Mouse (Mus musculus) gastrocnemius, adult 2 months (tissue): ENCODE results near the gene Dnajb12. TPM values are rescaled to one million over a fixed set of nuclear protein-coding genes. Genes with fewer than 3 reads are reported as not detected.

Experiments
- DNase-seq: peaks from one replicate; pipeline ENCODE4 v3.0.0; 2022
- H3K27ac ChIP-seq: fragments of 200-600 bp; 2 replicates; pipeline ENCODE4 v1.8.1; 2022; ENCODE audit warnings: mild to moderate bottlenecking
- H3K4me3 ChIP-seq: fragments of 200-600 bp; 2 replicates; pipeline ENCODE4 v1.8.1; 2022; ENCODE audit warnings: mild to moderate bottlenecking, moderate library complexity
- CTCF ChIP-seq: fragments of 200-600 bp; IDR thresholded peaks from 2 replicates; pipeline ENCODE4 v1.8.1; 2022; ENCODE audit warnings: antibody characterized with exemption, mild to moderate bottlenecking, moderate library complexity
- intact Hi-C: fragments of 180-260 bp; cut with DNase I; formaldehyde crosslinking; loops from one replicate; pipeline ENCODE4 v1.15.1; 2025
- total RNA-seq, 2 experiments: library from RNA; stranded (reverse); gene quantifications; 2 replicates each; pipeline ENCODE4 v1.2.3; 2021

Gene Dnajb12
- total RNA-seq, 2 experiments from 2014 or later: 60.4 to 77.5 TPM

GRCm38 (mm10) chr10:59938662-59939061, 59.3 kb downstream of the Dnajb12 start:
- DNase-seq: no peak
- intact Hi-C loops: no loop called here
- Histone ChIP-seq H3K4me3 (no peak overlapping the region), H3K27ac (no peak overlapping the region)
- no peak for TF ChIP-seq CTCF

DNA sequence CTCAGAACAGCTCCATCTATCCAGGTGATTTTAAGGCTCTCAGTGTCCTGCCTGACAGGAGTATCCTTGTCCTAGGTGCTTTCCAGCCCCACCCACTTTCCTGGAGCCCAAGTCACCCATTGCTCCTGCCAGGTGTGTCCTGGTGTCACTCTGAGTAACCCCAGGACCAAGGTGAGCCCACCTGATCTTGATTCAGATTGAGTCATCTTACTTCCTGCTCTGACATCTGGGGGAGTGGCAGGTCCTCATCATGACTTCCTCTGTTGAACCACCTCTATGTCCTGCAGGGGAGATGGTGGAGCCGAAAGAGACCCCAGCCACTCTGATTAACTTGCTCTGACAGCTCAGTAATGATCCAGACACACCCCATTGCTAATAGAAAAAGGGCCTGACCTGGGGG, 59.7 kb downstream of the Dnajb12 start:
- TF ChIP-seq CTCF: no peak
- intact Hi-C loops: no loop called here
- H3K4me3 ChIP-seq: no peak overlapping the region

DNA sequence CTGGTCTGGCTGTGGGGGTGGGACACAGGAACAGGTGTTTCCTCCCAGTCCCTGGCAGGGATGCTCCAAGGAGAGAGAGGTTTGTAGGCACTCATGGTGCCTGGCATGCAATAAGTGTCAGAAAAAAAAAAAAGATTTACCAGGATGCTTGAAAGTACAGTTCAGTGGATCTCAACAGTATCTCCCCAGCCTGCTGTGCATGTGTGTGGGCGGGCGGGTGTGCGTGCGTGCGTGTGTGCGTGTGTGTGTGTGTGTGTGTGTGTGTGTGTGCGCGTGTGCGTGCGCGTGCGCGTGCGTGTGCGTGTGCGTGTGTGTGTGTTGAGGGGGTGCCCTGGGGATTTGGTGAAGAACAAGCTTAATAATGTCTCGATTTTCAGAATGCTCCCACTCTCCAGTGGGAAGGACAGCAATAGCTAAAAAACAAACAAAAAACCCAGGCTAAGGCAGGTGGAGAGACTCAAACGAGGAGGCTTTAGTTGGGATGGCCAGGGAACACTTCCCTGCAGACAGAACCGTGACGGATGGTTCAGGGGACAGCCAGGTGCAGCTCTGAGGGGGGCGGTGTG, 63.0 kb downstream of the Dnajb12 start:
- DNase-seq: no peak
- peak overlapping the region; percentile 67 for H3K4me3 ChIP-seq
- intact Hi-C loops: loop anchor here (2.0 kb wide), 1 partner anchor 18 kb away; no protein-coding TSS in a partner anchor
- TF ChIP-seq CTCF: no peak
- H3K27ac ChIP-seq: peak overlapping the region; percentile 79

More for the DNA sequence above, 59.7 kb downstream of the Dnajb12 start:
- H3K27ac ChIP-seq: no peak overlapping the region
- no peak for DNase-seq

DNA sequence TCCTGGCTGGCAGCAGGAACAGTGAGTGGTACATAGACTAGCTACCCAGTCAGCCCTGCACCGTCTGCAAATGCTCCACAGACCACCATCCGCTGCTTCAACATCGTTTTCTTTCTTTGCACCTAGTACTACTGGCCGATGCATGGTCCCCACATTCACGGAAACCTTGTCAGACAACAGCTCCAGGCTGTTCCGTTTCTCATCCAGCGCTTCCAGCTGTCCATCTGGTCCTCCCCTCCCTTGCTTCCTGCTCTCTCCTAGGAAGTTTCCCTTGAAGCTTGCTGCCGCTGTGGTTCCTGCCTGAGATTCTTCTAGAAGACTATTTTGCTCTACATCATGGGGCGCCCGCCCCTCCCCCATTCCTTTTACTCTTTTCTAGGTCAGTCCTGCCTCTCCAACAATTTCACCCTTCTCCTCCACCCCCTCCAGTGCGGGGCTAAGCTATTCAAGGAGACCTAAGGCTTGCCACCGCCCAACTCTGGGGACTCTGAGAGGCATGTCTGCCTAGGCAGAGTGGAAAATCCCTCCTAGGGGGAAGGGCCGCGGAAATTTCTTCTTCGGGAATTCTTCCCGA, 63.6 kb downstream of the Dnajb12 start:
- no peak for TF ChIP-seq CTCF
- intact Hi-C loops: loop anchor here (2.0 kb wide), 1 partner anchor 18 kb away; no protein-coding TSS in a partner anchor
- H3K27ac ChIP-seq: peak overlapping the region; percentile 79
- H3K4me3 ChIP-seq: peak overlapping the region; percentile 67
- peak; percentile 69 for DNase-seq

GRCm38 (mm10) chr10:59943421-59943989, 64.1 kb downstream of the Dnajb12 start:
- no peak for TF ChIP-seq CTCF
- DNase-seq: peak; percentile 79
- Histone ChIP-seq H3K27ac (peak overlapping the region; percentile 79), H3K4me3 (peak overlapping the region; percentile 67)
- intact Hi-C loops: loop anchor here (2.0 kb wide), 1 partner anchor 19 kb away; no protein-coding TSS in a partner anchor

DNA sequence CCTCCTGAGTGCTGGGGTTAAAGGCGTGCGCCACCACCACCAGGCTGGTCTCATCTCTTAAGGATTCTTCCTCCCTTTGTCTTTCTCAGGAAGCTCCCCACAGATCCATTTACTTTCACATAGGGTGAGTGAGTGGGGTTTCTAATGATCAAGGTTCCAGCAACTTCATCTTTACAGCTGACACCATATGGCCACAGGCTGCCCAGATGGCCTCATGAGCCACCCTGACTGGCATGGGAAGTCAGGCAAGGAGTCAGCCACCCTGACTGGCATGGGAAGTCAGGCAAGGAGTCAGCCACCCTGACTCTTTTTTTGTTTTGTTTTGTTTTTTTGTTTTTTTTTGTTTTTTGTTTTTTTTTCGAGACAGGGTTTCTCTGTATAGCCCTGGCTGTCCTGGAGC, 66.1 kb downstream of the Dnajb12 start:
- intact Hi-C loops: no loop called here
- TF ChIP-seq CTCF: no peak

GRCm38 (mm10) chr10:59946362-59946761, 67.0 kb downstream of the Dnajb12 start:
- H3K4me3 ChIP-seq: no peak overlapping the region
- DNase-seq: no peak
- no peak overlapping the region for H3K27ac ChIP-seq
- intact Hi-C loops: no loop called here
- no peak for TF ChIP-seq CTCF

More for the DNA sequence above, 66.1 kb downstream of the Dnajb12 start:
- no peak overlapping the region for H3K27ac ChIP-seq
- DNase-seq: peak; percentile 6
- H3K4me3 ChIP-seq: no peak overlapping the region

GRCm38 (mm10) chr10:59947296-59948073, 68.1 kb downstream of the Dnajb12 start:
- no peak for TF ChIP-seq CTCF
- peak overlapping the region; percentile 92 for H3K27ac ChIP-seq
- intact Hi-C loops: no loop called here
- H3K4me3 ChIP-seq: peak overlapping the region; percentile 92; the same call in 1 of the 2 replicates
- peak; percentile 24 for DNase-seq

DNA sequence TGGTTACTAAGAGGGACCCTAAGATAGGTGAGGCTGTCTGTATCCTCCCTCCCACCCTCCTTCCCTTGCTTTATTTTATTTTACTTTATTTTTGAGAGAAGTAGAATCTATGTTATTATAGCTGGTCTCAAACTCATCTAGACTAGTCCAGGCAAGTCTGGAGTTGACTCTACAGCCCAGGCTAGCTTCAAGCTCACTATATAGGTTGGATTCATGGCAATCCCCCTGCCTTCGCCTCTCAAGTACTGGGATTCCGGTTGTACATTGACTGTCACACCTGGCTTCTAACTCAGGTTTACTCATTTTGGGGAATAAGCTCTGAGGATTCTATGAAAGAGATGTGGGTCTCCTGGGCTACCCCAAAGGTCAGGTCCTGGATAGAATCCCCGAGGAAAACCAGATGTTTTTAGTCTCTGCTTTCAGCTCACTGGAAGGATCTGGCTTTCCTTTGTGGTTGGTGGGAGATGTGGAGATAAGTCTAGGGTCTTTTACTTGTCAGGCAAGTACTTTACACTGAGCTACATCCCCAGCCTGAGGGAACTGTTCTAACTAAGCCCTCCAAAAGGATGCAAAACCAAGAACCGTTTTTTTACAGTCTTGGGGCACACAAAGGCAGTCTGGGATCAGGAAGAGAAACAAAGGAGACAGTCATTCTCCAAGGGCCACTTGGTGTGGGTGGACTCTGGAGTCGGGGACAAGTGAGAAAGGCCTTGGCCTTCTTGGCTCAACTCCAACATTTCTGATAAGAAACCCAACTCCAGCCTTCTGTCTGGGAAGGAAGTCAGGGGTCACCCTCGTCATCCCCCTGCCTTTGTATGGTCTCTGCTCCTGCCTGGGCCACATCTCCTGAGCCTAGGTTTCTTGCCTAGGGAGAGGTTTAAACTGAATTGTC, 69.3 kb downstream of the Dnajb12 start:
- peak; percentile 0 for DNase-seq
- intact Hi-C loops: no loop called here
- no peak for TF ChIP-seq CTCF
- Histone ChIP-seq H3K4me3 (peak overlapping the region; percentile 92), H3K27ac (peak overlapping the region; percentile 92)

Other genes starting within 250 kb of the Dnajb12 start
- gene Micu1, start 177.1 kb upstream of the Dnajb12 start, total RNA-seq: 10 to 100 TPM; 45.3 to 63.2 TPM
- 100 to 1,000 TPM in 1 of 2 experiments, 10 to 100 TPM in 1; 15.4 to 183 TPM for gene Ddit4, start 72.3 kb downstream of the Dnajb12 start, total RNA-seq
- 10 to 100 TPM; 13.6 to 14.6 TPM for gene Ascc1, start 123.2 kb downstream of the Dnajb12 start, total RNA-seq
- gene Anapc16, start 123.6 kb downstream of the Dnajb12 start, total RNA-seq: 10 to 100 TPM; 49.5 to 50.7 TPM
- 1 to 10 TPM; 6.1 to 6.5 TPM for gene Spock2, start 226.7 kb downstream of the Dnajb12 start, total RNA-seq